Mouse (Mus musculus): ENCODE results near the gene Ambra1. TPM values are rescaled to one million over a fixed set of nuclear protein-coding genes. Genes with fewer than 3 reads are reported as not detected.

Gene Ambra1
- polyA plus RNA-seq (2015; fragmentation: Nextera tagmentation; extraction: Ambion mirVana) = 15.9 and 16.1 TPM in 2 replicates

- Histone ChIP-seq H3K9ac (ENCODE audit: low read length) (peak within 1 kb of the TSS; percentile 92), H3K4me3 (ENCODE audit: low read length) (peak within 1 kb of the TSS; percentile 81), H3K36me3 (ENCODE audit: control insufficient read depth, insufficient read depth, low read length) (no peaks in the 10 kb centered on the region), H3K9me3 (ENCODE audit: control insufficient read depth, low read length) (no peaks in the 10 kb centered on the region), H3K27me3 (ENCODE audit: control insufficient read depth, insufficient read depth, low read depth, low read length) (no peaks in the 10 kb centered on the region), H3K4me1 (replicated peaks; ENCODE audit: control insufficient read depth, insufficient read depth, low read length) (no peaks in the 10 kb centered on the region), H3K27ac (ENCODE audit: low read length) (peak within 1 kb of the TSS; percentile 94), H3K4me2 (ENCODE audit: low read depth, low read length) (peak within 1 kb of the TSS; percentile 62)
- under 1% methylated on average over 61 of the region's 68 CpGs for WGBS
- peak; percentile 88 for ATAC-seq (ENCODE audit: low read depth)
These were observed at the start of gene Ambra1 for GRCm38 (mm10) chr2:91729971-91730821. Gene Ambra1, plus strand, starts transcription at chr2:91730134.

- Histone ChIP-seq H3K4me2 (ENCODE audit: low read depth, low read length) (no peak overlapping the region), H3K27ac (ENCODE audit: low read length) (no peak overlapping the region), H3K4me3 (ENCODE audit: low read length) (no peak overlapping the region), H3K9me3 (ENCODE audit: control insufficient read depth, low read length) (no peaks in the 10 kb centered on the region), H3K27me3 (ENCODE audit: control insufficient read depth, insufficient read depth, low read depth, low read length) (no peaks in the 10 kb centered on the region), H3K4me1 (replicated peaks; ENCODE audit: control insufficient read depth, insufficient read depth, low read length) (no peaks in the 10 kb centered on the region), H3K36me3 (ENCODE audit: control insufficient read depth, insufficient read depth, low read length) (peaks cover 19% of the 10 kb centered on the region), H3K9ac (ENCODE audit: low read length) (no peak overlapping the region)
- 51% methylated on average over 4 of the region's 4 CpGs for WGBS
- ATAC-seq (ENCODE audit: low read depth) = peak; percentile 49; the same call in 1 of the 2 replicates
These were observed 47.1 kb upstream of the Ambra1 start for GRCm38 (mm10) chr2:91682850-91683249.

GRCm38 (mm10) chr2:91683919-91684318, 46.0 kb upstream of the Ambra1 start:
- Histone ChIP-seq H3K4me3 (ENCODE audit: low read length) (no peak overlapping the region), H3K9me3 (ENCODE audit: control insufficient read depth, low read length) (no peaks in the 10 kb centered on the region), H3K36me3 (ENCODE audit: control insufficient read depth, insufficient read depth, low read length) (peaks cover 17% of the 10 kb centered on the region), H3K27me3 (ENCODE audit: control insufficient read depth, insufficient read depth, low read depth, low read length) (no peaks in the 10 kb centered on the region), H3K27ac (ENCODE audit: low read length) (no peak overlapping the region), H3K4me1 (replicated peaks; ENCODE audit: control insufficient read depth, insufficient read depth, low read length) (no peaks in the 10 kb centered on the region), H3K4me2 (ENCODE audit: low read depth, low read length) (no peak overlapping the region), H3K9ac (ENCODE audit: low read length) (no peak overlapping the region)
- no peak for ATAC-seq (ENCODE audit: low read depth)
- WGBS = 70% methylated on average over 8 of the region's 8 CpGs

GRCm38 (mm10) chr2:91689452-91689851, 40.5 kb upstream of the Ambra1 start:
- peaks cover 16% of the 10 kb centered on the region for H3K36me3 ChIP-seq (ENCODE audit: control insufficient read depth, insufficient read depth, low read length)
- no peaks in the 10 kb centered on the region for H3K4me1 ChIP-seq (replicated peaks; ENCODE audit: control insufficient read depth, insufficient read depth, low read length)
- no peak overlapping the region for H3K27ac ChIP-seq (ENCODE audit: low read length)

GRCm38 (mm10) chr2:91695436-91696224, 34.3 kb upstream of the Ambra1 start:
- H3K4me1 ChIP-seq (replicated peaks; ENCODE audit: control insufficient read depth, insufficient read depth, low read length) = no peaks in the 10 kb centered on the region; the same call in 1 of the 2 replicates
- H3K27me3 ChIP-seq (ENCODE audit: control insufficient read depth, insufficient read depth, low read depth, low read length) = no peaks in the 10 kb centered on the region
- 82% methylated on average over 10 of the region's 10 CpGs for WGBS
- no peak overlapping the region for H3K4me2 ChIP-seq (ENCODE audit: low read depth, low read length)
- no peaks in the 10 kb centered on the region for H3K9me3 ChIP-seq (ENCODE audit: control insufficient read depth, low read length)
- H3K36me3 ChIP-seq (ENCODE audit: control insufficient read depth, insufficient read depth, low read length) = no peaks in the 10 kb centered on the region; the same call in 1 of the 2 replicates
- ATAC-seq (ENCODE audit: low read depth) = no peak
- H3K9ac ChIP-seq (ENCODE audit: low read length) = no peak overlapping the region
- no peak overlapping the region for H3K27ac ChIP-seq (ENCODE audit: low read length)
- H3K4me3 ChIP-seq (ENCODE audit: low read length) = no peak overlapping the region

More at GRCm38 (mm10) chr2:91689452-91689851, 40.5 kb upstream of the Ambra1 start:
- no peak for ATAC-seq (ENCODE audit: low read depth)
- no peak overlapping the region for H3K4me3 ChIP-seq (ENCODE audit: low read length)
- H3K27me3 ChIP-seq (ENCODE audit: control insufficient read depth, insufficient read depth, low read depth, low read length) = no peaks in the 10 kb centered on the region
- WGBS = 84% methylated on average over 7 of the region's 7 CpGs
- H3K4me2 ChIP-seq (ENCODE audit: low read depth, low read length) = no peak overlapping the region
- no peak overlapping the region for H3K9ac ChIP-seq (ENCODE audit: low read length)
- H3K9me3 ChIP-seq (ENCODE audit: control insufficient read depth, low read length) = no peaks in the 10 kb centered on the region

GRCm38 (mm10) chr2:91696225-91696590, 33.7 kb upstream of the Ambra1 start:
- no peaks in the 10 kb centered on the region for H3K27me3 ChIP-seq (ENCODE audit: control insufficient read depth, insufficient read depth, low read depth, low read length)
- H3K9ac ChIP-seq (ENCODE audit: low read length) = no peak overlapping the region
- H3K4me3 ChIP-seq (ENCODE audit: low read length) = no peak overlapping the region
- H3K4me1 ChIP-seq (replicated peaks; ENCODE audit: control insufficient read depth, insufficient read depth, low read length) = no peaks in the 10 kb centered on the region; the same call in 1 of the 2 replicates
- H3K36me3 ChIP-seq (ENCODE audit: control insufficient read depth, insufficient read depth, low read length) = no peaks in the 10 kb centered on the region; the same call in 1 of the 2 replicates
- H3K9me3 ChIP-seq (ENCODE audit: control insufficient read depth, low read length) = no peaks in the 10 kb centered on the region
- H3K4me2 ChIP-seq (ENCODE audit: low read depth, low read length) = no peak overlapping the region
- 50% methylated on average over 1 of the region's 1 CpGs for WGBS
- ATAC-seq (ENCODE audit: low read depth) = peak; percentile 60; the same call in 1 of the 2 replicates
- H3K27ac ChIP-seq (ENCODE audit: low read length) = no peak overlapping the region

- 54% methylated on average over 1 of the region's 1 CpGs for WGBS
- H3K27ac ChIP-seq (ENCODE audit: low read length) = no peak overlapping the region
- H3K9ac ChIP-seq (ENCODE audit: low read length) = no peak overlapping the region
- no peak overlapping the region for H3K4me2 ChIP-seq (ENCODE audit: low read depth, low read length)
- no peaks in the 10 kb centered on the region for H3K9me3 ChIP-seq (ENCODE audit: control insufficient read depth, low read length)
- H3K4me3 ChIP-seq (ENCODE audit: low read length) = no peak overlapping the region
- H3K36me3 ChIP-seq (ENCODE audit: control insufficient read depth, insufficient read depth, low read length) = no peaks in the 10 kb centered on the region; the same call in 1 of the 2 replicates
- no peaks in the 10 kb centered on the region; the same call in 1 of the 2 replicates for H3K4me1 ChIP-seq (replicated peaks; ENCODE audit: control insufficient read depth, insufficient read depth, low read length)
- no peaks in the 10 kb centered on the region for H3K27me3 ChIP-seq (ENCODE audit: control insufficient read depth, insufficient read depth, low read depth, low read length)
- ATAC-seq (ENCODE audit: low read depth) = no peak
These were observed 30.7 kb upstream of the Ambra1 start for GRCm38 (mm10) chr2:91699225-91699624.

GRCm38 (mm10) chr2:91701366-91701765, 28.6 kb upstream of the Ambra1 start:
- Histone ChIP-seq H3K4me3 (ENCODE audit: low read length) (no peak overlapping the region), H3K9me3 (ENCODE audit: control insufficient read depth, low read length) (no peaks in the 10 kb centered on the region), H3K4me2 (ENCODE audit: low read depth, low read length) (no peak overlapping the region), H3K27me3 (ENCODE audit: control insufficient read depth, insufficient read depth, low read depth, low read length) (no peaks in the 10 kb centered on the region), H3K36me3 (ENCODE audit: control insufficient read depth, insufficient read depth, low read length) (no peaks in the 10 kb centered on the region), H3K27ac (ENCODE audit: low read length) (no peak overlapping the region), H3K9ac (ENCODE audit: low read length) (no peak overlapping the region), H3K4me1 (replicated peaks; ENCODE audit: control insufficient read depth, insufficient read depth, low read length) (no peaks in the 10 kb centered on the region)
- 92% methylated on average over 2 of the region's 2 CpGs for WGBS
- no peak for ATAC-seq (ENCODE audit: low read depth)

GRCm38 (mm10) chr2:91705736-91706135, 24.2 kb upstream of the Ambra1 start:
- ATAC-seq (ENCODE audit: low read depth) = no peak
- no peak overlapping the region for H3K4me3 ChIP-seq (ENCODE audit: low read length)
- H3K9ac ChIP-seq (ENCODE audit: low read length) = no peak overlapping the region
- H3K27me3 ChIP-seq (ENCODE audit: control insufficient read depth, insufficient read depth, low read depth, low read length) = no peaks in the 10 kb centered on the region
- peaks cover 6% of the 10 kb centered on the region for H3K4me1 ChIP-seq (replicated peaks; ENCODE audit: control insufficient read depth, insufficient read depth, low read length)
- 72% methylated on average over 6 of the region's 6 CpGs for WGBS
- H3K9me3 ChIP-seq (ENCODE audit: control insufficient read depth, low read length) = no peaks in the 10 kb centered on the region
- no peak overlapping the region for H3K27ac ChIP-seq (ENCODE audit: low read length)
- H3K36me3 ChIP-seq (ENCODE audit: control insufficient read depth, insufficient read depth, low read length) = no peaks in the 10 kb centered on the region
- H3K4me2 ChIP-seq (ENCODE audit: low read depth, low read length) = no peak overlapping the region
